Mouse (Mus musculus) ES-E14 (cell line): ENCODE measurements at regions not wholly inside any gene's neighbourhood (a gene's known extent, or its start where the extent isn't known, plus 50 kb on each side); places are given as distances from the start of the nearest gene placed in this dataset.

ENCODE experiments used
- HCFC1 ChIP-seq: IDR thresholded peaks from 2 replicates; pipeline ENCODE4 v1.6.1; 2012; ENCODE audit warnings: low read length, inconsistent platforms, borderline replicate concordance; ENCODE audit not compliant: insufficient read depth
- ZC3H11A ChIP-seq: IDR thresholded peaks from 2 replicates; pipeline ENCODE4 v1.6.1; 2012; ENCODE audit warnings: low read depth, mild to moderate bottlenecking, inconsistent platforms, low read length, borderline replicate concordance

DNA sequence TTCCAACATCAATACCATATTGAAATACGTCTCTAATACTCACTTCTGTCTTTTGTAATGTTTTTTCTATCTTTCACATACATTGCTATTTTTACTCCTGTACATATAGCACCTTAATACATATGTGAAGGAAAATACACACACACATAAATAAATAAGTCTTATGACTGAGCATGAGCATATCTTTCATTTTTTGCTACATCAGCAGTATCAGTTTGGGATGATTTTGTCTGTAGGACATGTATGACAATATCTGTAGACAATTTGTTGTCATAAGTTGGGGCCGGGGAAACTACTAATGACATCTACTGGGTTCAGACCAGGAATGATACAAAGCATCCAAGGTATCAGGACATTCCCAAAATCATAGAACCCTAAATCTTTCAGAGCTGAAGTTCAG is 237.1 kb upstream of the B430305J03Rik start:
- TF ChIP-seq HCFC1 (no peak), ZC3H11A (no peak)
